Mouse (Mus musculus) intestine, postnatal 0 days (tissue): ENCODE results near the gene Cdk6. TPM values are rescaled to one million over a fixed set of nuclear protein-coding genes. Genes with fewer than 3 reads are reported as not detected.
"Not testable (repeated sequence)": the region's sequence is repeated elsewhere in the genome, so short reads cannot be mapped to it uniquely, and the experiment has no call there.

Source experiments
- ATAC-seq: fragments of 200-750 bp; cut with Nextera tagmentation; 2 replicates; pipeline ENCODE4 v1.8.0; 2017; ENCODE audit warnings: mild to moderate bottlenecking, moderate TSS enrichment, moderate library complexity
- H3K27ac ChIP-seq: fragments of 300-500 bp; sonication (generic); 2 replicates; pipeline ENCODE4 v1.5.1; 2014; ENCODE audit warnings: mild to moderate bottlenecking, low read depth, low read length, moderate library complexity
- H3K27me3 ChIP-seq: fragments of 300-500 bp; sonication (generic); replicated peaks from 2 replicates; pipeline ENCODE4 v1.6.1; 2014; ENCODE audit warnings: low read length, mixed read lengths; ENCODE audit not compliant: control insufficient read depth, insufficient read depth
- H3K36me3 ChIP-seq: fragments of 300-500 bp; sonication (generic); 2 replicates; pipeline ENCODE4 v1.6.1; 2014; ENCODE audit warnings: mild to moderate bottlenecking, moderate library complexity; ENCODE audit not compliant: control insufficient read depth, insufficient read depth
- H3K4me1 ChIP-seq: fragments of 300-500 bp; sonication (generic); replicated peaks from 2 replicates; pipeline ENCODE4 v1.6.1; 2014; ENCODE audit warnings: antibody characterized with exemption, low read length, mixed read lengths; ENCODE audit not compliant: control insufficient read depth, insufficient read depth
- H3K4me2 ChIP-seq: fragments of 300-500 bp; sonication (generic); replicated peaks from 2 replicates; pipeline ENCODE4 v1.6.1; 2014; ENCODE audit warnings: low read depth, mild to moderate bottlenecking, moderate library complexity
- H3K4me3 ChIP-seq: fragments of 300-500 bp; sonication (generic); 2 replicates; pipeline ENCODE4 v1.5.1; 2014; ENCODE audit warnings: low read depth, low read length
- H3K9ac ChIP-seq: fragments of 300-500 bp; sonication (generic); 2 replicates; pipeline ENCODE4 v1.6.1; 2014; ENCODE audit warnings: mild to moderate bottlenecking, low read depth, low read length
- H3K9me3 ChIP-seq: fragments of 300-500 bp; sonication (generic); 2 replicates; pipeline ENCODE4 v1.6.1; 2016; ENCODE audit warnings: mixed run types; ENCODE audit not compliant: control insufficient read depth
- CTCF ChIP-seq: sonication (generic); IDR thresholded peaks from 2 replicates; pipeline ENCODE4 v1.5.1; 2016; ENCODE audit warnings: low read depth, mild to moderate bottlenecking, control low read depth, antibody characterized with exemption, moderate library complexity
- WGBS: fragments of 180-500 bp; shearing (Covaris S2); extraction: QIAGEN DNeasy Blood & Tissue Kit; methylation state at CpG from one replicate; pipeline ENCODE4 v1.1.7; 2014; 5-methylcytosine and 5-hydroxymethylcytosine counted together
- polyA plus RNA-seq: library from polyadenylated mRNA; unstranded; fragments of >200 nt; fragmentation: Nextera tagmentation; extraction: Ambion mirVana; gene quantifications from 2 replicates; pipeline ENCODE4 v1.2.1, GENCODE M21; 2015

Cdk6 gene
- polyA plus RNA-seq, 1 experiment from 2014 or later, result 13.2 TPM

- 58% methylated on average over 1 of the region's 1 CpGs for WGBS
- H3K4me2 ChIP-seq, result no peak overlapping the region
- no peak overlapping the region for H3K9ac ChIP-seq
- no peak for TF ChIP-seq CTCF
- H3K4me1 ChIP-seq, result no peaks in the 10 kb centered on the region
- no peak overlapping the region for H3K27ac ChIP-seq
- no peaks in the 10 kb centered on the region for H3K9me3 ChIP-seq
- no peaks in the 10 kb centered on the region for H3K27me3 ChIP-seq
- no peak overlapping the region for H3K4me3 ChIP-seq
- ATAC-seq, result no peak
- no peaks in the 10 kb centered on the region for H3K36me3 ChIP-seq
Measured at GRCm38 (mm10) chr5:3329361-3329760, 11.9 kb upstream of the Cdk6 start.

- Histone ChIP-seq H3K4me1 (no peaks in the 10 kb centered on the region), H3K27me3 (no peaks in the 10 kb centered on the region), H3K9ac (no peak overlapping the region), H3K27ac (no peak overlapping the region), H3K9me3 (no peaks in the 10 kb centered on the region), H3K36me3 (no peaks in the 10 kb centered on the region), H3K4me3 (no peak overlapping the region), H3K4me2 (no peak overlapping the region)
- no peak for TF ChIP-seq CTCF
- no peak for ATAC-seq
- 61% methylated on average over 3 of the region's 3 CpGs for WGBS
Measured at GRCm38 (mm10) chr5:3330932-3331331, 10.4 kb upstream of the Cdk6 start.

- not testable (repeated sequence) for H3K9me3 ChIP-seq, ATAC-seq, H3K9ac ChIP-seq, H3K27me3 ChIP-seq, H3K27ac ChIP-seq, H3K4me1 ChIP-seq, H3K4me2 ChIP-seq, H3K36me3 ChIP-seq, H3K4me3 ChIP-seq
- WGBS, result 89% methylated on average over 4 of the region's 4 CpGs
Measured at GRCm38 (mm10) chr5:3333019-3333418, 8.3 kb upstream of the Cdk6 start.

- peak overlapping the region; percentile 64; the same call in 1 of the 2 replicates for H3K9ac ChIP-seq
- peak overlapping the region; percentile 100 for H3K4me2 ChIP-seq
- H3K36me3 ChIP-seq, H3K27ac ChIP-seq, ATAC-seq, H3K4me1 ChIP-seq, H3K27me3 ChIP-seq, H3K9me3 ChIP-seq: not testable (repeated sequence)
- WGBS, result 9% methylated on average over 15 of the region's 15 CpGs
- H3K4me3 ChIP-seq, result peak overlapping the region; percentile 77
Measured at GRCm38 (mm10) chr5:3340340-3341058, 786 bp upstream of the Cdk6 start.

- WGBS, result 1% methylated on average over 57 of the region's 60 CpGs
Measured at GRCm38 (mm10) chr5:3341931-3342770, 866 bp downstream of the Cdk6 start.

GRCm38 (mm10) chr5:3342771-3343565 lies 1.7 kb downstream of the Cdk6 start:
- peak; percentile 42 for TF ChIP-seq CTCF
- H3K27ac ChIP-seq, result peak overlapping the region; percentile 62
- H3K4me2 ChIP-seq, result peak overlapping the region; percentile 100
- H3K4me3 ChIP-seq, result peak overlapping the region; percentile 77
- H3K4me1 ChIP-seq, result no peaks in the 10 kb centered on the region
- H3K9me3 ChIP-seq, result no peaks in the 10 kb centered on the region
- WGBS, result 1% methylated on average over 46 of the region's 46 CpGs
- peak overlapping the region; percentile 64 for H3K9ac ChIP-seq
- peaks cover 7% of the 10 kb centered on the region; the same call in 1 of the 2 replicates for H3K27me3 ChIP-seq
- peak; percentile 5 for ATAC-seq
- no peaks in the 10 kb centered on the region for H3K36me3 ChIP-seq

More at GRCm38 (mm10) chr5:3341931-3342770, 866 bp downstream of the Cdk6 start:
- Histone ChIP-seq H3K36me3 (no peaks in the 10 kb centered on the region), H3K4me2 (peak overlapping the region; percentile 100), H3K27me3 (peaks cover 7% of the 10 kb centered on the region; the same call in 1 of the 2 replicates), H3K9ac (peak overlapping the region; percentile 64), H3K9me3 (no peaks in the 10 kb centered on the region), H3K4me3 (peak overlapping the region; percentile 77), H3K27ac (peak overlapping the region; percentile 62), H3K4me1 (no peaks in the 10 kb centered on the region)
- no peak for TF ChIP-seq CTCF
- peak; percentile 17 for ATAC-seq
